24 mouse cellular contexts compared by ENCODE assay signal in the genomic region with DNA sequence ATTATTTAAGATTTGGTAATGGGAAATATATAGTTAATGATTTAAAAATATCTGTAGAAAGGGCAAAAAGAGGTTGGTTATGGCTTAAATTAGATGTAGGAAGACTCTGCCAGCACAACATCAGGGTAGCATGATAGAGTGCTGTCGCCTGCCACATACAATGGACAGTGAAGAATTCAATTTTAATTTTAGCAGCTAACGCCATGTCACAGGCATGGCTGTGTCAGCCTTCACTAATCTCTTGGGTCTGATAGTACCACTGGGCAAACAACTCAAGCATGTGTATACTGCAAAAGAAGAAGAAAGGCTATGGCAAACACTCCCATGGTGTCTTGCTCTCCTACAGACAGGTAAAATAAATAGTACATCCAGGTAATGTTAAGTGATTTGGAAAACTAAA.
DNase-seq lines count a peak whose midpoint lies in the region; ATAC-seq lines count a peak whose summit lies in the region.
"Had no signal": no experiment of that assay in that cellular context is flagged by ENCODE, and none has a peak within 500 bp of the region (broad histone marks: within the 10 kb centered on the region; RNA-seq: fewer than 3 reads in every experiment).

No protein-coding gene starts in this region.

- peak; percentile 91 for DNase-seq in heart, adult 11 months
- DNase-seq in heart, adult 9 months (ENCODE audit: low spot score in 2 of 2): peak; percentile 14 to 29
- DNase-seq in heart, postnatal 25 days (ENCODE audit: low spot score): no peak
- DNase-seq in right cerebral cortex, postnatal 4 days: no peak
- DNase-seq: adrenal gland, adult 8-10 months; adrenal gland, postnatal 36 days; B cell, adult 2 months; cerebellum, adult 2 months; cerebellum, postnatal 10 days; gastrocnemius, postnatal 36 days; kidney, adult 8-10 months had no signal

- no peaks in the 10 kb centered on the region for H3K9me3 ChIP-seq in heart, embryonic 12.5 days (replicated peaks)
- H3K9me3 ChIP-seq in heart, embryonic 15.5 days (replicated peaks): no peaks in the 10 kb centered on the region
- no peaks in the 10 kb centered on the region for H3K9me3 ChIP-seq in forebrain, embryonic 13.5 days (replicated peaks)
- H3K9me3 ChIP-seq: embryonic facial prominence, embryonic 10.5 days; forebrain, embryonic 10.5 days; forebrain, embryonic 15.5 days; G1E; hindbrain, embryonic 12.5 days had no signal

- no peak overlapping the region for H3K9ac ChIP-seq in heart, embryonic 12.5 days
- H3K9ac ChIP-seq in heart, embryonic 15.5 days: no peak overlapping the region
- no peak overlapping the region for H3K9ac ChIP-seq in forebrain, embryonic 13.5 days
- H3K9ac ChIP-seq: forebrain, embryonic 15.5 days; hindbrain, embryonic 12.5 days had no signal

- H3K4me3 ChIP-seq in heart, embryonic 12.5 days: no peak overlapping the region
- H3K4me3 ChIP-seq in heart, embryonic 15.5 days: no peak overlapping the region
- H3K4me3 ChIP-seq in forebrain, embryonic 13.5 days: no peak overlapping the region
- H3K4me3 ChIP-seq: embryonic facial prominence, embryonic 10.5 days; erythroblast, embryonic 14.5 days; forebrain, embryonic 10.5 days; forebrain, embryonic 15.5 days; hindbrain, embryonic 12.5 days had no signal

- H3K27ac ChIP-seq in heart, embryonic 12.5 days (ENCODE audit: poor library complexity, severe bottlenecking): no peak overlapping the region
- H3K27ac ChIP-seq in heart, embryonic 15.5 days: peak overlapping the region; percentile 58
- H3K27ac ChIP-seq in forebrain, embryonic 13.5 days: no peak overlapping the region
- H3K27ac ChIP-seq: embryonic facial prominence, embryonic 10.5 days; forebrain, embryonic 10.5 days; forebrain, embryonic 15.5 days; hindbrain, embryonic 12.5 days had no signal

- no peak overlapping the region for H3K4me2 ChIP-seq in heart, embryonic 12.5 days
- peak overlapping the region; percentile 21 for H3K4me2 ChIP-seq in heart, embryonic 15.5 days
- H3K4me2 ChIP-seq in forebrain, embryonic 13.5 days: no peak overlapping the region
- H3K4me2 ChIP-seq: forebrain, embryonic 15.5 days; hindbrain, embryonic 12.5 days had no signal

- WGBS in heart, embryonic 12.5 days: 56% methylated on average over 2 of the region's 2 CpGs
- WGBS in heart, embryonic 15.5 days: 39% methylated on average over 2 of the region's 2 CpGs
- 92% methylated on average over 2 of the region's 2 CpGs for WGBS in forebrain, embryonic 13.5 days

- no peaks in the 10 kb centered on the region for H3K27me3 ChIP-seq in heart, embryonic 12.5 days (replicated peaks)
- H3K27me3 ChIP-seq in heart, embryonic 15.5 days: no peaks in the 10 kb centered on the region
- H3K27me3 ChIP-seq in forebrain, embryonic 13.5 days: no peaks in the 10 kb centered on the region
- H3K27me3 ChIP-seq: forebrain, embryonic 15.5 days; hindbrain, embryonic 12.5 days had no signal

- no peaks in the 10 kb centered on the region for H3K36me3 ChIP-seq in heart, embryonic 12.5 days
- no peaks in the 10 kb centered on the region for H3K36me3 ChIP-seq in heart, embryonic 15.5 days
- H3K36me3 ChIP-seq in forebrain, embryonic 13.5 days (ENCODE audit: poor library complexity, severe bottlenecking): no peaks in the 10 kb centered on the region
- H3K36me3 ChIP-seq: embryonic facial prominence, embryonic 10.5 days; forebrain, embryonic 10.5 days; forebrain, embryonic 15.5 days; G1E; hindbrain, embryonic 12.5 days had no signal

- ATAC-seq in heart, embryonic 12.5 days (ENCODE audit: insufficient number of reproducible peaks, low FRiP score): no peak
- ATAC-seq in heart, embryonic 15.5 days (replicated peaks; ENCODE audit: insufficient number of reproducible peaks, insufficient read depth, low FRiP score, low read depth): peak; percentile 80; the same call in 1 of the 2 replicates
- ATAC-seq in forebrain, embryonic 13.5 days: no peak
- ATAC-seq: CD4-positive, CD25-positive, alpha-beta regulatory T cell, adult 4 months; forebrain, embryonic 15.5 days; hindbrain, embryonic 16.5 days; inflammation-experienced regulatory T-cells, adult 6 months; intestine, postnatal 0 days had no signal

- intact Hi-C loops in heart, postnatal 25 days (cut with DNase I): no loop called here

- peaks cover 16% of the 10 kb centered on the region for H3K4me1 ChIP-seq in heart, embryonic 12.5 days (replicated peaks)
- peaks cover 15% of the 10 kb centered on the region for H3K4me1 ChIP-seq in heart, embryonic 15.5 days (replicated peaks)
- no peaks in the 10 kb centered on the region for H3K4me1 ChIP-seq in forebrain, embryonic 13.5 days
- H3K4me1 ChIP-seq: embryonic facial prominence, embryonic 10.5 days; forebrain, embryonic 10.5 days; forebrain, embryonic 15.5 days; hindbrain, embryonic 12.5 days had no signal

Comparison
In these comparisons a context has a peak if more than half of its experiments do, and no peak if none do; other contexts are left out.
1. DNase-seq: peak in heart, adult 11 months (single experiment) and heart, adult 9 months (2 of 2); none in heart, postnatal 25 days (single experiment) and right cerebral cortex, postnatal 4 days (single experiment).